Mouse (Mus musculus) myocyte (in vitro differentiated cells): Measurements from ENCODE around the gene Gprasp2.
"Not testable (repeated sequence)": the region's sequence is repeated elsewhere in the genome, so short reads cannot be mapped to it uniquely, and the experiment has no call there.

Experiments used
- CEBPB ChIP-seq: IDR thresholded peaks from 2 replicates; pipeline ENCODE4 v1.6.1; 2011; ENCODE audit warnings: mild to moderate bottlenecking, moderate library complexity; ENCODE audit not compliant: poor library complexity, insufficient read depth, severe bottlenecking
- E2F4 ChIP-seq: IDR thresholded peaks from one replicate; pipeline ENCODE4 v1.6.1; 2011; ENCODE audit warnings: mild to moderate bottlenecking, control low read depth, moderate library complexity; ENCODE audit not compliant: insufficient read depth
- MAX ChIP-seq: IDR thresholded peaks from one replicate; pipeline ENCODE4 v1.6.1; 2011; ENCODE audit warnings: low read depth, mild to moderate bottlenecking, control low read depth
- MYOD1 ChIP-seq, 3 experiments: IDR thresholded peaks; one replicate each; pipeline ENCODE4 v1.6.1; 2011; ENCODE audit warnings: control low read depth in 2 of 3, low read depth in 2 of 3, mild to moderate bottlenecking in 2 of 3, moderate library complexity in 1 of 3; ENCODE audit not compliant: insufficient read length in 2 of 3, control insufficient read depth in 1 of 3
- MYOG ChIP-seq, 3 experiments: IDR thresholded peaks; one replicate each; pipeline ENCODE4 v1.6.1; 2011; ENCODE audit warnings: control low read depth in 2 of 3, low read depth in 2 of 3, mild to moderate bottlenecking in 2 of 3; ENCODE audit not compliant: insufficient read length in 2 of 3, control insufficient read depth in 1 of 3, insufficient read depth in 1 of 3
- POLR2A ChIP-seq: IDR thresholded peaks from one replicate; pipeline ENCODE4 v1.6.1; 2011; ENCODE audit warnings: low read depth, mild to moderate bottlenecking, control low read depth, moderate library complexity; ENCODE audit not compliant: insufficient read length
- POLR2AphosphoS2 ChIP-seq: IDR thresholded peaks from one replicate; pipeline ENCODE4 v1.6.1; 2011; ENCODE audit warnings: low read depth, control low read depth; ENCODE audit not compliant: insufficient read length
- REST ChIP-seq: IDR thresholded peaks from one replicate; pipeline ENCODE4 v1.6.1; 2011; ENCODE audit warnings: mild to moderate bottlenecking, control low read depth, moderate library complexity; ENCODE audit not compliant: insufficient read depth, insufficient read length
- SRF ChIP-seq: IDR thresholded peaks from one replicate; pipeline ENCODE4 v1.6.1; 2011; ENCODE audit warnings: low read depth; ENCODE audit not compliant: control insufficient read depth, insufficient read length
- TCF12 ChIP-seq: IDR thresholded peaks from one replicate; pipeline ENCODE4 v1.6.1; 2011; ENCODE audit warnings: mild to moderate bottlenecking, control low read depth; ENCODE audit not compliant: poor library complexity, insufficient read depth, severe bottlenecking
- TCF3 ChIP-seq: IDR thresholded peaks from one replicate; pipeline ENCODE4 v1.6.1; 2011; ENCODE audit warnings: low read depth, control low read depth; ENCODE audit not compliant: insufficient read length
- USF1 ChIP-seq: IDR thresholded peaks from one replicate; pipeline ENCODE4 v1.6.1; 2011; ENCODE audit warnings: low read depth, mild to moderate bottlenecking, control low read depth, moderate library complexity

- not testable (repeated sequence) for TF ChIP-seq USF1; POLR2A; MYOD1 (IDR thresholded peaks at IDR 0.05; ENCODE audit: control insufficient read depth in 1 of 3, insufficient read length in 2 of 3, low read depth in 2 of 3); MYOG (IDR thresholded peaks at IDR 0.05; ENCODE audit: control insufficient read depth in 1 of 3, insufficient read depth in 1 of 3, insufficient read length in 2 of 3, low read depth in 2 of 3); MAX; REST; TCF12; E2F4; CEBPB; POLR2AphosphoS2; SRF; TCF3
Measured at GRCm38 (mm10) chrX:135838521-135839360, at the start of gene Gprasp2.
